Mouse (Mus musculus) c-Kit-negative CD71-positive TER-119-positive erythroid progenitor cells, embryonic 14.5 days (primary cell): ENCODE results near the gene Dnajc25.

ENCODE experiments used
- DNase-seq: peaks from one replicate; pipeline ENCODE4 v3.0.0-alpha.2; 2013; ENCODE audit warnings: low read depth, low spot score

Gene Dnajc25

GRCm38 (mm10) chr4:58994762-58995161, at the start of gene Dnajc25:
Dnajc25 (plus strand) TSS chr4:58995062.
- DNase-seq: no peak

GRCm38 (mm10) chr4:58948391-58948790, 46.5 kb upstream of the Dnajc25 start:
- no peak for DNase-seq

GRCm38 (mm10) chr4:58952630-58953029, 42.2 kb upstream of the Dnajc25 start:
- no peak for DNase-seq

- no peak for DNase-seq
Observed at GRCm38 (mm10) chr4:58961719-58962118, 33.1 kb upstream of the Dnajc25 start.

- DNase-seq: no peak
Observed at GRCm38 (mm10) chr4:58963271-58963670, 31.6 kb upstream of the Dnajc25 start.

GRCm38 (mm10) chr4:58965136-58965535, 29.7 kb upstream of the Dnajc25 start:
- DNase-seq: no peak

GRCm38 (mm10) chr4:58970678-58971077, 24.2 kb upstream of the Dnajc25 start:
- peak; percentile 47 for DNase-seq

- DNase-seq: no peak
Observed at GRCm38 (mm10) chr4:58975711-58976110, 19.2 kb upstream of the Dnajc25 start.

- DNase-seq: no peak
Observed at GRCm38 (mm10) chr4:58981421-58981820, 13.4 kb upstream of the Dnajc25 start.

- no peak for DNase-seq
Observed at GRCm38 (mm10) chr4:58982806-58983205, 12.1 kb upstream of the Dnajc25 start.

- peak; percentile 64 for DNase-seq
Observed at GRCm38 (mm10) chr4:58985157-58985648, 9.7 kb upstream of the Dnajc25 start.

- peak; percentile 64 for DNase-seq
Observed at GRCm38 (mm10) chr4:58986540-58987190, 8.2 kb upstream of the Dnajc25 start, which contains the start of gene Ptgr1. Ptgr1 (minus strand) TSS chr4:58987119.

GRCm38 (mm10) chr4:58989303-58989898, 5.5 kb upstream of the Dnajc25 start:
- DNase-seq: no peak

GRCm38 (mm10) chr4:58990609-58991434, 4.0 kb upstream of the Dnajc25 start:
- peak; percentile 29 for DNase-seq

GRCm38 (mm10) chr4:58992195-58992594, 2.7 kb upstream of the Dnajc25 start:
- DNase-seq: no peak

- no peak for DNase-seq
Observed at GRCm38 (mm10) chr4:58995251-58995693, 410 bp downstream of the Dnajc25 start.

- DNase-seq: no peak
Observed at GRCm38 (mm10) chr4:58997081-58997480, 2.2 kb downstream of the Dnajc25 start.

GRCm38 (mm10) chr4:58998688-58999087, 3.8 kb downstream of the Dnajc25 start:
- DNase-seq: no peak

GRCm38 (mm10) chr4:58999686-59000085, 4.8 kb downstream of the Dnajc25 start:
- peak; percentile 56 for DNase-seq

- DNase-seq: no peak
Observed at GRCm38 (mm10) chr4:59000614-59001013, 5.8 kb downstream of the Dnajc25 start.

- DNase-seq: peak; percentile 83
Observed at GRCm38 (mm10) chr4:59002948-59003805, 8.3 kb downstream of the Dnajc25 start, which contains the start of gene Gm20503. Gm20503 (plus strand) TSS chr4:59003210.
